Mouse (Mus musculus) urinary bladder, postnatal 36 days (tissue): ENCODE data around the gene Serpinf1.
"Not testable (repeated sequence)": the region's sequence is repeated elsewhere in the genome, so short reads cannot be mapped to it uniquely, and the experiment has no call there.

Source experiments
- DNase-seq, 2 experiments: peaks; one replicate each; pipeline ENCODE4 v3.0.0; 2022; ENCODE audit warnings: low spot score in 2 of 2, mixed read lengths in 1 of 2

Gene Serpinf1

GRCm38 (mm10) chr11:75423091-75423490, 590 bp upstream of the Serpinf1 start:
- no peak for DNase-seq

GRCm38 (mm10) chr11:75421375-75422012, 1.0 kb downstream of the Serpinf1 start:
- DNase-seq = no peak

- no peak for DNase-seq
Observed at GRCm38 (mm10) chr11:75420810-75421374, 1.6 kb downstream of the Serpinf1 start.

- DNase-seq = no peak
Observed at GRCm38 (mm10) chr11:75420037-75420436, 2.5 kb downstream of the Serpinf1 start.

GRCm38 (mm10) chr11:75415994-75416393, 6.5 kb downstream of the Serpinf1 start:
- no peak for DNase-seq

- DNase-seq = no peak
Observed at GRCm38 (mm10) chr11:75415096-75415495, 7.4 kb downstream of the Serpinf1 start.

GRCm38 (mm10) chr11:75410591-75410990, 11.9 kb downstream of the Serpinf1 start:
- DNase-seq = no peak

- DNase-seq = no peak
Observed at GRCm38 (mm10) chr11:75409679-75410575, 12.6 kb downstream of the Serpinf1 start.

GRCm38 (mm10) chr11:75406865-75407264, 15.6 kb downstream of the Serpinf1 start:
- peak in 1 of 2 experiments; percentile 23 for DNase-seq

- DNase-seq = no peak
Observed at GRCm38 (mm10) chr11:75406104-75406503, 16.4 kb downstream of the Serpinf1 start.

GRCm38 (mm10) chr11:75404801-75405200, 17.7 kb downstream of the Serpinf1 start:
- DNase-seq = no peak

GRCm38 (mm10) chr11:75403301-75404052, 19.0 kb downstream of the Serpinf1 start:
- peak in 1 of 2 experiments; percentile 60 for DNase-seq

GRCm38 (mm10) chr11:75402271-75402690, 20.2 kb downstream of the Serpinf1 start:
- DNase-seq = peak; percentile 22 to 33

- no peak for DNase-seq
Observed at GRCm38 (mm10) chr11:75400099-75400498, 22.4 kb downstream of the Serpinf1 start.

GRCm38 (mm10) chr11:75399411-75399841, 23.1 kb downstream of the Serpinf1 start:
- DNase-seq = no peak

GRCm38 (mm10) chr11:75397452-75397851, 25.0 kb downstream of the Serpinf1 start:
- DNase-seq = no peak

GRCm38 (mm10) chr11:75395611-75396010, 26.9 kb downstream of the Serpinf1 start:
- DNase-seq = no peak

- not testable (repeated sequence) for DNase-seq
Observed at GRCm38 (mm10) chr11:75383529-75383928, 39.0 kb downstream of the Serpinf1 start.

- DNase-seq = not testable (repeated sequence)
Observed at GRCm38 (mm10) chr11:75378786-75379185, 43.7 kb downstream of the Serpinf1 start.

- DNase-seq = no peak
Observed at GRCm38 (mm10) chr11:75377125-75377524, 45.4 kb downstream of the Serpinf1 start.
